Mouse (Mus musculus) bone marrow, adult 2 months (tissue): Measurements from ENCODE around the gene Eef2k. TPM values are rescaled to one million over a fixed set of nuclear protein-coding genes. Genes with fewer than 3 reads are reported as not detected.

Source experiments
- H3K27ac ChIP-seq: fragments of 200-500 bp; 2 replicates; pipeline ENCODE4 v1.5.1; 2012; ENCODE audit warnings: low read depth, mild to moderate bottlenecking, control low read depth, inconsistent platforms, low read length; ENCODE audit not compliant: control insufficient read depth, poor library complexity, insufficient read depth
- H3K4me1 ChIP-seq: fragments of 200-500 bp; 2 replicates; pipeline ENCODE4 v1.6.1; 2011; ENCODE audit warnings: low read length; ENCODE audit not compliant: control insufficient read depth, insufficient read depth
- H3K4me3 ChIP-seq: fragments of 200-500 bp; replicated peaks from 2 replicates; pipeline ENCODE3; 2011; ENCODE audit warnings: mild to moderate bottlenecking, low read depth, low read length, control low read depth; ENCODE audit not compliant: control insufficient read depth
- CTCF ChIP-seq: fragments of 200-500 bp; IDR thresholded peaks from 2 replicates; pipeline ENCODE4 v1.5.1; 2011; ENCODE audit warnings: low read length, control low read depth; ENCODE audit not compliant: control insufficient read depth, insufficient read depth
- POLR2A ChIP-seq: fragments of 200-500 bp; IDR thresholded peaks from 2 replicates; pipeline ENCODE4 v1.6.1; 2011; ENCODE audit warnings: low read depth, mild to moderate bottlenecking, control low read depth, low read length, borderline replicate concordance; ENCODE audit not compliant: control insufficient read depth
- WGBS: fragments of 180-500 bp; shearing (Covaris S2); methylation state at CpG from one replicate; pipeline ENCODE4 v1.1.7; 2018; 5-methylcytosine and 5-hydroxymethylcytosine counted together
- polyA plus RNA-seq: library from polyadenylated mRNA; stranded (reverse); fragments of >200 nt; gene quantifications from 2 replicates; pipeline ENCODE4 v1.2.4, GENCODE M21; 2011; ENCODE audit warnings: low replicate concordance; ENCODE audit not compliant: missing spikeins, insufficient read depth, insufficient read length

Eef2k gene
- polyA plus RNA-seq, 1 experiment: 39.2 TPM

- TF ChIP-seq CTCF: peak; percentile 89
- TF ChIP-seq POLR2A: peak; percentile 20; the same call in 1 of the 2 replicates
- H3K4me3 ChIP-seq: peak within 1 kb of the TSS; percentile 68
- WGBS: under 1% methylated on average over 102 of the region's 102 CpGs
- H3K27ac ChIP-seq: peak within 1 kb of the TSS; percentile 74
- H3K4me1 ChIP-seq: no peaks in the 10 kb centered on the region
These were observed 75.2 kb downstream of the Eef2k start, which contains the start of gene Polr3e for GRCm38 (mm10) chr7:120917592-120918461. Gene Polr3e (plus strand): TSS chr7:120917744.

GRCm38 (mm10) chr7:120918526-120918962, 75.9 kb downstream of the Eef2k start:
- peak overlapping the region; percentile 68 for H3K4me3 ChIP-seq
- no peaks in the 10 kb centered on the region for H3K4me1 ChIP-seq
- 2% methylated on average over 10 of the region's 10 CpGs for WGBS
- no peak overlapping the region; the same call in 1 of the 2 replicates for H3K27ac ChIP-seq
- TF ChIP-seq CTCF: no peak
- TF ChIP-seq POLR2A: no peak

- TF ChIP-seq CTCF: no peak
- TF ChIP-seq POLR2A: no peak
- no peak overlapping the region for H3K4me3 ChIP-seq
- WGBS: 95% methylated on average over 7 of the region's 7 CpGs
- no peaks in the 10 kb centered on the region for H3K4me1 ChIP-seq
- peak overlapping the region; percentile 5; the same call in 1 of the 2 replicates for H3K27ac ChIP-seq
These were observed 90.5 kb downstream of the Eef2k start for GRCm38 (mm10) chr7:120933110-120933509.

- H3K4me1 ChIP-seq: no peaks in the 10 kb centered on the region
- no peak overlapping the region for H3K27ac ChIP-seq
- no peak for TF ChIP-seq CTCF
- no peak for TF ChIP-seq POLR2A
- WGBS: 65% methylated on average over 5 of the region's 5 CpGs
- no peak overlapping the region for H3K4me3 ChIP-seq
These were observed 91.1 kb downstream of the Eef2k start for GRCm38 (mm10) chr7:120933680-120934195.

- WGBS: 57% methylated on average over 5 of the region's 5 CpGs
- Histone ChIP-seq H3K4me1 (no peaks in the 10 kb centered on the region), H3K27ac (no peak overlapping the region), H3K4me3 (no peak overlapping the region)
- TF ChIP-seq CTCF: peak; percentile 77
- TF ChIP-seq POLR2A: no peak
These were observed 92.1 kb downstream of the Eef2k start for GRCm38 (mm10) chr7:120934716-120935115.

GRCm38 (mm10) chr7:120936522-120936921, 93.9 kb downstream of the Eef2k start:
- no peak overlapping the region for H3K4me3 ChIP-seq
- no peak for TF ChIP-seq CTCF
- TF ChIP-seq POLR2A: no peak
- H3K27ac ChIP-seq: no peak overlapping the region
- WGBS: 76% methylated on average over 4 of the region's 4 CpGs
- H3K4me1 ChIP-seq: no peaks in the 10 kb centered on the region

GRCm38 (mm10) chr7:120938206-120938605, 95.6 kb downstream of the Eef2k start:
- no peak overlapping the region for H3K27ac ChIP-seq
- no peaks in the 10 kb centered on the region for H3K4me1 ChIP-seq
- 90% methylated on average over 9 of the region's 9 CpGs for WGBS
- TF ChIP-seq CTCF: no peak
- no peak for TF ChIP-seq POLR2A
- no peak overlapping the region for H3K4me3 ChIP-seq

GRCm38 (mm10) chr7:120940343-120940742, 97.7 kb downstream of the Eef2k start:
- Histone ChIP-seq H3K27ac (no peak overlapping the region), H3K4me1 (no peaks in the 10 kb centered on the region), H3K4me3 (no peak overlapping the region)
- 92% methylated on average over 12 of the region's 12 CpGs for WGBS
- TF ChIP-seq CTCF (no peak), POLR2A (no peak)
